Mouse (Mus musculus) hindbrain, embryonic 10.5 days (tissue): ENCODE data around the gene Gadd45b. TPM values are rescaled to one million over a fixed set of nuclear protein-coding genes. Genes with fewer than 3 reads are reported as not detected.

Source experiments
- DNase-seq: peaks from one replicate; pipeline ENCODE4 v3.0.0-alpha.2; 2017; ENCODE audit warnings: low spot score
- H3K27ac ChIP-seq: fragments of 300-500 bp; sonication (generic); 2 replicates; pipeline ENCODE4 v1.5.1; 2016; ENCODE audit warnings: mild to moderate bottlenecking, moderate library complexity
- H3K27me3 ChIP-seq: fragments of 300-500 bp; sonication (generic); 2 replicates; pipeline ENCODE4 v1.6.1; 2016; ENCODE audit warnings: mild to moderate bottlenecking; ENCODE audit not compliant: poor library complexity, insufficient read depth, severe bottlenecking
- H3K36me3 ChIP-seq: fragments of 300-500 bp; sonication (generic); 2 replicates; pipeline ENCODE4 v1.6.1; 2016; ENCODE audit warnings: mild to moderate bottlenecking, moderate library complexity
- H3K4me1 ChIP-seq: fragments of 300-500 bp; sonication (generic); replicated peaks from 2 replicates; pipeline ENCODE4 v1.6.1; 2016; ENCODE audit warnings: mild to moderate bottlenecking
- H3K4me3 ChIP-seq: fragments of 300-500 bp; sonication (generic); 2 replicates; pipeline ENCODE4 v1.5.1; 2016; ENCODE audit warnings: mild to moderate bottlenecking, moderate library complexity
- H3K9me3 ChIP-seq: fragments of 300-500 bp; sonication (generic); 2 replicates; pipeline ENCODE4 v1.6.1; 2016; ENCODE audit warnings: mild to moderate bottlenecking, moderate library complexity
- WGBS: fragments of 180-500 bp; shearing (Covaris S2); methylation state at CpG from one replicate; pipeline ENCODE4 v1.1.7; 2016; 5-methylcytosine and 5-hydroxymethylcytosine counted together
- polyA plus RNA-seq: library from polyadenylated mRNA; unstranded; fragments of >200 nt; fragmentation: Nextera tagmentation; extraction: Ambion mirVana; gene quantifications from 2 replicates; pipeline ENCODE4 v1.2.1, GENCODE M21; 2016

The Gadd45b gene
- polyA plus RNA-seq, 1 experiment from 2014 or later, result 11.8 TPM

GRCm38 (mm10) chr10:80915260-80915659 is 14.6 kb upstream of the Gadd45b start:
- H3K36me3 ChIP-seq, result peaks cover 62% of the 10 kb centered on the region
- WGBS, result 93% methylated on average over 2 of the region's 2 CpGs
- DNase-seq, result no peak

DNA sequence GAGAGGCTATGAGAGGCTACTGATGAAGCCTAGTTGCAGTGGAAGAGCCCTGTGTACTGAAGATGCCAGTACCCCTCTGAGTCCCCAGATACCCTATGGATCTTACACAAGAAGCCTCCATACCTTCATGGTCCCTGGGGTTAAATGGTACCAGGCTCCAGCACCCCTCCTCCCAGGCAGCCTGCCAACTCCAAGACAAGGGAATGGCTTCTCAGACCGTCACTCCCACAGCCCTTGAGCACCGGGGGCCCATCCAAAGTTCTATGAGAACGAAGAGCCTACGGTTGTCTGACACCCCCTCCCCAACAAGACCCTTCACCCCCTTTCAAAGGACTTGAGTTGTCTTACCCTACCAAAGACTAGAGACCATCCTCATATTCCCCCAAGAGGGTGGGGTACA is 14.1 kb upstream of the Gadd45b start:
- no peaks in the 10 kb centered on the region; the same call in 1 of the 2 replicates for H3K27me3 ChIP-seq
- no peak for DNase-seq
- H3K4me1 ChIP-seq, result peaks cover 36% of the 10 kb centered on the region
- H3K9me3 ChIP-seq, result no peaks in the 10 kb centered on the region
- no peak overlapping the region for H3K27ac ChIP-seq
- H3K36me3 ChIP-seq, result peaks cover 57% of the 10 kb centered on the region
- peak overlapping the region; percentile 80; the same call in 1 of the 2 replicates for H3K4me3 ChIP-seq
- 95% methylated on average over 4 of the region's 4 CpGs for WGBS

More at GRCm38 (mm10) chr10:80915260-80915659, 14.6 kb upstream of the Gadd45b start:
- H3K4me1 ChIP-seq, result peaks cover 36% of the 10 kb centered on the region
- no peaks in the 10 kb centered on the region for H3K9me3 ChIP-seq
- no peaks in the 10 kb centered on the region; the same call in 1 of the 2 replicates for H3K27me3 ChIP-seq
- H3K27ac ChIP-seq, result no peak overlapping the region
- H3K4me3 ChIP-seq, result no peak overlapping the region

- H3K9me3 ChIP-seq, result no peaks in the 10 kb centered on the region
Observed at GRCm38 (mm10) chr10:80917336-80917778, 12.5 kb upstream of the Gadd45b start.

DNA sequence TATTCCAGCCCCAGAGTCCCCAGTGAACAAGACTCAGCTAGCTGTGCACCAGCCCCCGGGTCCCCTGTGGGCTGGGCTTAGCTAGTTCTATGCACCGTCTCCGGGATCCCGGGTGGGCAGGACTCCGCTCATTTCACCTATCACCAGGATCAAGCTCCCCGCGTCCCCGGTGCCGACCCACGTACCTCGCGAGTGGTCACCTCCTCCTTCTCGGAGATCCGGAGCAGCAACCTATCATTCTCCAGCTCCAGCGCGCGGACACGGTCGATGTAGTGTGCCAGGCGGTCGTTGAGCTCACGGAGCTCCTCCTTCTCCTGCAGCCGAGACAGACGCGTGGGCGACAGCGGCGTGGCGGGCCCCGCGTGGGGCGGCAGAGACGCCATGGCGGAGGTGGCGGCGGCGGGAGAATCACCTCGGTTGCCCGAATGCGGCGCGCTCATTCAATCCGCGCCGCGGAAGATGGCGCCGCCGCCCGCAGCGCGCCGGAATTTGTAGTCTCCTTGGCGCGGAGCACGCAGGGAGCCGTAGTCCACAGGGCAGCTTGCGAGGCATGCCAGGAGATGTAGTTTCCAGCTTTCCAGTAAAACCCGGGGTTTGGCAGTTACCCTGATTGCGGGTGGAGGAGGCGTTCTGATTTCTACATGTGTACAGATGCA is 12.0 kb upstream of the Gadd45b start, which contains the start of gene Lmnb2:
TSS of gene Lmnb2 (minus strand) at position 467 of the 656 bp plus-strand sequence.
- under 1% methylated on average over 61 of the region's 61 CpGs for WGBS
- Histone ChIP-seq H3K27me3 (peaks cover 14% of the 10 kb centered on the region), H3K4me1 (peaks cover 52% of the 10 kb centered on the region), H3K9me3 (no peaks in the 10 kb centered on the region), H3K36me3 (peaks cover 36% of the 10 kb centered on the region), H3K4me3 (peak within 1 kb of the TSS; percentile 80), H3K27ac (peak within 1 kb of the TSS; percentile 91)
- peak; percentile 77 for DNase-seq

More at GRCm38 (mm10) chr10:80917336-80917778, 12.5 kb upstream of the Gadd45b start:
- H3K4me1 ChIP-seq, result peaks cover 49% of the 10 kb centered on the region
- H3K27ac ChIP-seq, result peak overlapping the region; percentile 91
- 2% methylated on average over 15 of the region's 15 CpGs for WGBS
- DNase-seq, result no peak
- peaks cover 41% of the 10 kb centered on the region for H3K36me3 ChIP-seq
- peaks cover 14% of the 10 kb centered on the region for H3K27me3 ChIP-seq
- H3K4me3 ChIP-seq, result peak overlapping the region; percentile 80

DNA sequence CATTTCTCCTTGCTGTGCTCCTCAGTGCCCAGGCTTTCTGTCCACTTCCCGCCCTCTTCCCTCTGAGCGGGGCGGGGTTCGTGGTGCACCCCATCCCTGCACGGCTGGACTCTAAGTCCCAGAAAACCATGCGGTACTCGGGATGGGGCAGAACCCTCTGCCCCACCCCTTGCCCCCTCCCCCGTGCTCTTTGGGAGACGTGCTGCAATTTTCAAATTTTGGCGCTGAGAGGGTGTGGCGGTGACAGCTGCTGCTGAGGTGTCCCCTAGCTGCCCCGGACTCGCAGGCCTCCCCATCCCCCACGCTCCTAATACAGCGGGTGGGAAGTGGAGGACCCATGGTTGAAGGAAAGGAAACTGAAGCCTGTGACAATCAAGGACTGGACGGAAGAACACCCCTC is 8.0 kb upstream of the Gadd45b start:
- peaks cover 14% of the 10 kb centered on the region for H3K27me3 ChIP-seq
- H3K27ac ChIP-seq, result peak overlapping the region; percentile 78
- H3K9me3 ChIP-seq, result 0 out of 2 replicates have a peak, but pooled peaks cover 3% of the 10 kb centered on the region
- H3K36me3 ChIP-seq, result no peaks in the 10 kb centered on the region
- peaks cover 47% of the 10 kb centered on the region for H3K4me1 ChIP-seq
- DNase-seq, result peak; percentile 51
- peak overlapping the region; percentile 46 for H3K4me3 ChIP-seq
- WGBS, result 6% methylated on average over 16 of the region's 16 CpGs

- 49% methylated on average over 3 of the region's 3 CpGs for WGBS
- DNase-seq, result no peak
- H3K36me3 ChIP-seq, result no peaks in the 10 kb centered on the region
- 0 out of 2 replicates have a peak, but pooled peaks cover 3% of the 10 kb centered on the region for H3K9me3 ChIP-seq
- H3K4me3 ChIP-seq, result no peak overlapping the region
- H3K4me1 ChIP-seq, result peaks cover 52% of the 10 kb centered on the region
- peaks cover 18% of the 10 kb centered on the region for H3K27me3 ChIP-seq
- H3K27ac ChIP-seq, result no peak overlapping the region
Observed at GRCm38 (mm10) chr10:80925472-80925871, 4.4 kb upstream of the Gadd45b start.

- H3K4me1 ChIP-seq, result peaks cover 67% of the 10 kb centered on the region
- H3K36me3 ChIP-seq, result no peaks in the 10 kb centered on the region
- H3K27me3 ChIP-seq, result peaks cover 37% of the 10 kb centered on the region
- under 1% methylated on average over 48 of the region's 48 CpGs for WGBS
- H3K4me3 ChIP-seq, result peak overlapping the region; percentile 63
- peak; percentile 89 for DNase-seq
- 0 out of 2 replicates have a peak, but pooled peaks cover under 1% of the 10 kb centered on the region for H3K9me3 ChIP-seq
- peak overlapping the region; percentile 87 for H3K27ac ChIP-seq
Observed at GRCm38 (mm10) chr10:80928586-80929298, 1.1 kb upstream of the Gadd45b start.

GRCm38 (mm10) chr10:80930361-80931152 is 684 bp downstream of the Gadd45b start:
- peaks cover 80% of the 10 kb centered on the region for H3K4me1 ChIP-seq
- H3K27ac ChIP-seq, result peak overlapping the region; percentile 64
- no peaks in the 10 kb centered on the region for H3K36me3 ChIP-seq
- H3K27me3 ChIP-seq, result peaks cover 55% of the 10 kb centered on the region
- DNase-seq, result peak; percentile 40
- H3K4me3 ChIP-seq, result peak overlapping the region; percentile 63
- under 1% methylated on average over 45 of the region's 45 CpGs for WGBS
- H3K9me3 ChIP-seq, result no peaks in the 10 kb centered on the region

DNA sequence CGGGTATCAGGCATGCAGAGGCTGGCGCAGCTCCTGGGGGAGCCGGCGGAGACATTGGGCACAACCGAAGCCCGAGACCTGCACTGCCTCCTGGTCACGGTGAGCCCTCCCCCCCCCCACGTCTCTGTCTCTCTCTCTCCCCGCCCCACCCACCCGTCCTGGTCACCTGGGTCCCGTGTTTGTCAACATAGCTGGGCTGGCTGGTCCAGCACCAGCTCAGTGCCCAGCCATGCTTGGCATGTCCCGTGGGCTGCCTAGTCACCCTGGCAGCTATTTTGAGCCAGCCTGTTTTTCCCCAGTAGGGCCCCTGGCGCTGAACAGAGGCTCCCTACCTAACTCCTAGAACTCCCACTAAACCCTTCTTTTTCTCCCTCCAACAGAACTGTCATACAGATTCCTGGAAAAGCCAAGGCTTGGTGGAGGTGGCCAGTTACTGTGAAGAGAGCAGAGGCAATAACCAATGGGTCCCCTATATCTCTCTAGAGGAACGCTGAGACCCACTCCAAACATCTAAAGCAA is 1.3 kb downstream of the Gadd45b start:
- Histone ChIP-seq H3K4me1 (peaks cover 84% of the 10 kb centered on the region), H3K27me3 (peaks cover 62% of the 10 kb centered on the region), H3K9me3 (no peaks in the 10 kb centered on the region), H3K4me3 (peak overlapping the region; percentile 63), H3K36me3 (no peaks in the 10 kb centered on the region), H3K27ac (no peak overlapping the region)
- DNase-seq, result peak; percentile 22
- WGBS, result 5% methylated on average over 14 of the region's 14 CpGs

GRCm38 (mm10) chr10:80931695-80932094 is 1.8 kb downstream of the Gadd45b start:
- peak; percentile 51 for DNase-seq
- Histone ChIP-seq H3K9me3 (no peaks in the 10 kb centered on the region), H3K27ac (no peak overlapping the region), H3K4me1 (peaks cover 84% of the 10 kb centered on the region), H3K27me3 (peaks cover 67% of the 10 kb centered on the region), H3K4me3 (peak overlapping the region; percentile 63), H3K36me3 (no peaks in the 10 kb centered on the region)
- under 1% methylated on average over 26 of the region's 26 CpGs for WGBS

DNA sequence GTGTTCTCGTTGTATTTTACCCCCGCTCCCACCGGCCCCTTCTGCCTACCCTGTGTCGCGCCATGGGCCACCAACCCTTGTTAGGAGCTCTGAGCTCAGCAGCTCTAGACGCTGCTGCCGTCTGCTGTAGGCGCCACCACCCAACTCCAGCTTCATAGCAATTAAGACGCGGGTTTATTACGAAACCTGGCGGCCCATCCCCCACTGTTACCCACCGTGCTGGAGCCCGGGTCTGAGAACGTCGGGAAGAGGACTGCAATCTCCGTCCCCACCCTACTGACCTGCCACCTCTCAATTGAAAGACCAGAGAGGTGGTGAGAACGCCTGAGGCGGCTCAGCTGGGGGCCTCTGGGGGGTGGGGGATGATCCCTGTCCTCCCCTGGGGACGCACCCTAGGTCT is 2.3 kb downstream of the Gadd45b start:
- peak overlapping the region; percentile 63 for H3K4me3 ChIP-seq
- H3K36me3 ChIP-seq, result no peaks in the 10 kb centered on the region
- under 1% methylated on average over 20 of the region's 20 CpGs for WGBS
- DNase-seq, result peak; percentile 37
- peaks cover 72% of the 10 kb centered on the region for H3K27me3 ChIP-seq
- H3K4me1 ChIP-seq, result peaks cover 84% of the 10 kb centered on the region
- H3K27ac ChIP-seq, result peak overlapping the region; percentile 45; the same call in 1 of the 2 replicates
- no peaks in the 10 kb centered on the region for H3K9me3 ChIP-seq
